Comparison of ENCODE assay signal across 10 mouse cellular contexts in genomic region chr5:25296830-25297229, GRCm38 (mm10).
DNase-seq lines count a peak whose midpoint lies in the region; TF ChIP-seq lines count a peak whose summit lies in the region.
"Had no signal": no experiment of that assay in that cellular context is flagged by ENCODE, and none has a peak within 500 bp of the region (broad histone marks: within the 10 kb centered on the region; RNA-seq: fewer than 3 reads in every experiment).

No protein-coding gene starts in this region.

- DNase-seq in frontal cortex, postnatal 36 days (ENCODE audit: low spot score in 2 of 2) = peak; percentile 27 to 29
- no peak for DNase-seq in frontal cortex, postnatal 14 days (ENCODE audit: low spot score in 2 of 2)
- DNase-seq in testis, postnatal 14 days (ENCODE audit: low spot score) = peak; percentile 18
- DNase-seq in testis, postnatal 10 days (ENCODE audit: low spot score) = no peak
- DNase-seq in layer of hippocampus, adult 2 months (ENCODE audit: low spot score in 2 of 2) = peak; percentile 56 to 80
- DNase-seq in urinary bladder, postnatal 36 days (ENCODE audit: low spot score in 2 of 2) = peak; percentile 39 to 55
- DNase-seq in kidney, adult 18-20 months = no peak
- DNase-seq in heart, postnatal 14 days = no peak
- DNase-seq: gastrocnemius, postnatal 14 days had no signal

- TF ChIP-seq CTCF in layer of hippocampus, adult 2 months (conservative IDR thresholded peaks at IDR 0.05) = no peak

- intact Hi-C loops in heart, postnatal 14 days (cut with DNase I) = no loop called here

- no peak overlapping the region for H3K4me3 ChIP-seq in layer of hippocampus, adult 2 months
- H3K4me3 ChIP-seq: neural tube, embryonic 15.5 days had no signal

- H3K27ac ChIP-seq in layer of hippocampus, adult 2 months = peak overlapping the region; percentile 83
- H3K27ac ChIP-seq: neural tube, embryonic 15.5 days had no signal

Comparison
In these comparisons a context has a peak if more than half of its experiments do, and no peak if none do; other contexts are left out.
1. DNase-seq: peak in frontal cortex, postnatal 36 days (2 of 2), testis, postnatal 14 days (single experiment), layer of hippocampus, adult 2 months (2 of 2) and urinary bladder, postnatal 36 days (2 of 2); none in frontal cortex, postnatal 14 days (0 of 2), testis, postnatal 10 days (single experiment), kidney, adult 18-20 months (single experiment) and heart, postnatal 14 days (0 of 2).